Mouse (Mus musculus) spleen, adult 2 months (tissue): ENCODE results near the gene Ryr2.

ENCODE experiments used
- CTCF ChIP-seq: fragments of 200-500 bp; IDR thresholded peaks from 2 replicates; pipeline ENCODE4 v1.5.1; 2011; ENCODE audit warnings: mild to moderate bottlenecking, inconsistent platforms; ENCODE audit not compliant: insufficient read depth, insufficient read length, insufficient replicate concordance; ENCODE audit errors: extremely low read depth
- POLR2A ChIP-seq: fragments of 200-500 bp; IDR thresholded peaks from 2 replicates; pipeline ENCODE4 v1.6.1; 2011; ENCODE audit warnings: low read depth, low read length, inconsistent platforms

- no peak for TF ChIP-seq CTCF
- TF ChIP-seq POLR2A = no peak
Observed at GRCm38 (mm10) chr13:12132160-12132710, 25.5 kb upstream of the Ryr2 start.
